Mouse (Mus musculus): ENCODE data around the gene Cct2.
A peak's percentile ranks its signal among the peaks of the same experiment; 100 is the strongest.

The Cct2 gene

GRCm38 (mm10) chr10:117063254-117064021, at the start of gene Cct2:
Gene Cct2 (minus strand): TSS chr10:117063814.
- DNase-seq = peak; percentile 88

GRCm38 (mm10) chr10:117112545-117112944, 48.9 kb upstream of the Cct2 start:
- no peak for DNase-seq

GRCm38 (mm10) chr10:117111455-117111854, 47.8 kb upstream of the Cct2 start:
- DNase-seq = no peak

- no peak for DNase-seq
These were observed 46.7 kb upstream of the Cct2 start for GRCm38 (mm10) chr10:117110271-117110670.

GRCm38 (mm10) chr10:117106686-117107085, 43.1 kb upstream of the Cct2 start:
- no peak for DNase-seq

GRCm38 (mm10) chr10:117106244-117106643, 42.6 kb upstream of the Cct2 start:
- no peak for DNase-seq

GRCm38 (mm10) chr10:117105015-117105414, 41.4 kb upstream of the Cct2 start:
- no peak for DNase-seq

GRCm38 (mm10) chr10:117103854-117104598, 40.4 kb upstream of the Cct2 start:
- DNase-seq = no peak

- DNase-seq = no peak
These were observed 36.6 kb upstream of the Cct2 start for GRCm38 (mm10) chr10:117100175-117100574.

- DNase-seq = no peak
These were observed 33.6 kb upstream of the Cct2 start for GRCm38 (mm10) chr10:117097116-117097698.

GRCm38 (mm10) chr10:117096096-117096495, 32.5 kb upstream of the Cct2 start:
- DNase-seq = no peak

- peak in 1 of 2 experiments; percentile 33 for DNase-seq
These were observed 31.1 kb upstream of the Cct2 start for GRCm38 (mm10) chr10:117094504-117095329.

GRCm38 (mm10) chr10:117089628-117090027, 26.0 kb upstream of the Cct2 start:
- DNase-seq = peak in 1 of 2 experiments; percentile 11

GRCm38 (mm10) chr10:117081914-117082359, 18.3 kb upstream of the Cct2 start:
- no peak for DNase-seq

GRCm38 (mm10) chr10:117081326-117081725, 17.7 kb upstream of the Cct2 start:
- DNase-seq = no peak

- DNase-seq = peak in 1 of 2 experiments; percentile 23
These were observed 14.7 kb upstream of the Cct2 start for GRCm38 (mm10) chr10:117078284-117078683.

- no peak for DNase-seq
These were observed 9.6 kb upstream of the Cct2 start for GRCm38 (mm10) chr10:117073176-117073575.

- no peak for DNase-seq
These were observed 8.7 kb upstream of the Cct2 start for GRCm38 (mm10) chr10:117072191-117072888.

- no peak for DNase-seq
These were observed 5.5 kb upstream of the Cct2 start for GRCm38 (mm10) chr10:117069109-117069508.

- no peak for DNase-seq
These were observed 462 bp upstream of the Cct2 start for GRCm38 (mm10) chr10:117064076-117064475.

GRCm38 (mm10) chr10:117062894-117063253, 740 bp downstream of the Cct2 start:
- no peak for DNase-seq

- no peak for DNase-seq
These were observed 7.9 kb downstream of the Cct2 start for GRCm38 (mm10) chr10:117055668-117056067.
